Mouse (Mus musculus): ENCODE measurements around the gene Abca3. TPM values are rescaled to one million over a fixed set of nuclear protein-coding genes. Genes with fewer than 3 reads are reported as not detected.

Abca3 gene
- 6.1 and 7.1 TPM in 2 replicates for polyA plus RNA-seq (2016; fragmentation: Nextera tagmentation; extraction: Ambion mirVana)

- WGBS = under 1% methylated on average over 55 of the region's 55 CpGs
- no peaks in the 10 kb centered on the region for H3K36me3 ChIP-seq (replicated peaks)
- peak within 1 kb of the TSS; percentile 86 for H3K4me3 ChIP-seq
- H3K27me3 ChIP-seq (replicated peaks; ENCODE audit: low read depth, poor library complexity, severe bottlenecking) = peaks cover 53% of the 10 kb centered on the region
- H3K27ac ChIP-seq (replicated peaks) = peak within 1 kb of the TSS; percentile 87
- DNase-seq (ENCODE audit: low spot score) = peak; percentile 95
- no peaks in the 10 kb centered on the region for H3K9me3 ChIP-seq
- peaks cover 29% of the 10 kb centered on the region for H3K4me1 ChIP-seq
Observed at GRCm38 (mm10) chr17:24351760-24352357, at the start of gene Abca3. Abca3 (plus strand) TSS chr17:24351950.

- H3K4me1 ChIP-seq = no peaks in the 10 kb centered on the region
- H3K36me3 ChIP-seq (replicated peaks) = no peaks in the 10 kb centered on the region
- no peaks in the 10 kb centered on the region for H3K27me3 ChIP-seq (replicated peaks; ENCODE audit: low read depth, poor library complexity, severe bottlenecking)
- H3K27ac ChIP-seq (replicated peaks) = no peak overlapping the region
- 53% methylated on average over 4 of the region's 4 CpGs for WGBS
- H3K9me3 ChIP-seq = no peaks in the 10 kb centered on the region
- DNase-seq (ENCODE audit: low spot score) = no peak
- no peak overlapping the region for H3K4me3 ChIP-seq
Observed at GRCm38 (mm10) chr17:24307500-24307899, 44.2 kb upstream of the Abca3 start.

GRCm38 (mm10) chr17:24320826-24321225, 30.9 kb upstream of the Abca3 start:
- H3K36me3 ChIP-seq (replicated peaks) = no peaks in the 10 kb centered on the region
- no peaks in the 10 kb centered on the region for H3K4me1 ChIP-seq
- peaks cover 16% of the 10 kb centered on the region; the same call in 1 of the 2 replicates for H3K9me3 ChIP-seq
- H3K27me3 ChIP-seq (replicated peaks; ENCODE audit: low read depth, poor library complexity, severe bottlenecking) = no peaks in the 10 kb centered on the region
- DNase-seq (ENCODE audit: low spot score) = no peak
- 90% methylated on average over 3 of the region's 3 CpGs for WGBS
- H3K27ac ChIP-seq (replicated peaks) = no peak overlapping the region
- H3K4me3 ChIP-seq = no peak overlapping the region

- Histone ChIP-seq H3K9me3 (peaks cover 9% of the 10 kb centered on the region; the same call in 1 of the 2 replicates), H3K4me3 (no peak overlapping the region), H3K27me3 (replicated peaks; ENCODE audit: low read depth, poor library complexity, severe bottlenecking) (no peaks in the 10 kb centered on the region), H3K36me3 (replicated peaks) (no peaks in the 10 kb centered on the region), H3K4me1 (no peaks in the 10 kb centered on the region), H3K27ac (replicated peaks) (no peak overlapping the region)
- no peak for DNase-seq (ENCODE audit: low spot score)
- WGBS = 80% methylated on average over 10 of the region's 10 CpGs
Observed at GRCm38 (mm10) chr17:24325051-24325450, 26.7 kb upstream of the Abca3 start.

- 79% methylated on average over 7 of the region's 7 CpGs for WGBS
- Histone ChIP-seq H3K4me3 (no peak overlapping the region), H3K4me1 (no peaks in the 10 kb centered on the region), H3K27me3 (replicated peaks; ENCODE audit: low read depth, poor library complexity, severe bottlenecking) (no peaks in the 10 kb centered on the region), H3K9me3 (no peaks in the 10 kb centered on the region), H3K36me3 (replicated peaks) (no peaks in the 10 kb centered on the region), H3K27ac (replicated peaks) (no peak overlapping the region)
- no peak for DNase-seq (ENCODE audit: low spot score)
Observed at GRCm38 (mm10) chr17:24327656-24328055, 24.1 kb upstream of the Abca3 start.

GRCm38 (mm10) chr17:24344672-24345071, 7.1 kb upstream of the Abca3 start:
- no peak for DNase-seq (ENCODE audit: low spot score)
- Histone ChIP-seq H3K4me3 (no peak overlapping the region), H3K27ac (replicated peaks) (no peak overlapping the region), H3K27me3 (replicated peaks; ENCODE audit: low read depth, poor library complexity, severe bottlenecking) (peaks cover 16% of the 10 kb centered on the region), H3K4me1 (0 out of 2 replicates have a peak, but pooled peaks cover 2% of the 10 kb centered on the region), H3K36me3 (replicated peaks) (no peaks in the 10 kb centered on the region), H3K9me3 (no peaks in the 10 kb centered on the region)
- WGBS = 89% methylated on average over 8 of the region's 8 CpGs

GRCm38 (mm10) chr17:24346831-24347230, 4.9 kb upstream of the Abca3 start:
- H3K27ac ChIP-seq (replicated peaks) = no peak overlapping the region

GRCm38 (mm10) chr17:24349176-24349575, 2.6 kb upstream of the Abca3 start:
- Histone ChIP-seq H3K36me3 (replicated peaks) (no peaks in the 10 kb centered on the region), H3K27ac (replicated peaks) (no peak overlapping the region), H3K9me3 (no peaks in the 10 kb centered on the region), H3K27me3 (replicated peaks; ENCODE audit: low read depth, poor library complexity, severe bottlenecking) (peaks cover 53% of the 10 kb centered on the region), H3K4me1 (peaks cover 29% of the 10 kb centered on the region), H3K4me3 (no peak overlapping the region)
- no peak for DNase-seq (ENCODE audit: low spot score)
- WGBS = 79% methylated on average over 2 of the region's 2 CpGs

More at GRCm38 (mm10) chr17:24346831-24347230, 4.9 kb upstream of the Abca3 start:
- Histone ChIP-seq H3K27me3 (replicated peaks; ENCODE audit: low read depth, poor library complexity, severe bottlenecking) (peaks cover 34% of the 10 kb centered on the region), H3K9me3 (no peaks in the 10 kb centered on the region), H3K4me3 (no peak overlapping the region), H3K4me1 (peaks cover 12% of the 10 kb centered on the region), H3K36me3 (replicated peaks) (no peaks in the 10 kb centered on the region)
- DNase-seq (ENCODE audit: low spot score) = no peak
- WGBS = 57% methylated on average over 7 of the region's 7 CpGs

GRCm38 (mm10) chr17:24350926-24351759, 607 bp upstream of the Abca3 start, which contains the start of gene Abca17:
Abca17 (minus strand) TSS chr17:24351068.
- peak within 1 kb of the TSS; percentile 86 for H3K4me3 ChIP-seq
- H3K9me3 ChIP-seq = no peaks in the 10 kb centered on the region
- peak within 1 kb of the TSS; percentile 87 for H3K27ac ChIP-seq (replicated peaks)
- peaks cover 29% of the 10 kb centered on the region for H3K4me1 ChIP-seq
- no peaks in the 10 kb centered on the region for H3K36me3 ChIP-seq (replicated peaks)
- peak; percentile 35 for DNase-seq (ENCODE audit: low spot score)
- H3K27me3 ChIP-seq (replicated peaks; ENCODE audit: low read depth, poor library complexity, severe bottlenecking) = peaks cover 53% of the 10 kb centered on the region
- 5% methylated on average over 42 of the region's 42 CpGs for WGBS

- Histone ChIP-seq H3K27me3 (replicated peaks; ENCODE audit: low read depth, poor library complexity, severe bottlenecking) (peaks cover 53% of the 10 kb centered on the region), H3K27ac (replicated peaks) (peak overlapping the region; percentile 87), H3K9me3 (no peaks in the 10 kb centered on the region), H3K4me3 (peak overlapping the region; percentile 86), H3K36me3 (replicated peaks) (no peaks in the 10 kb centered on the region), H3K4me1 (peaks cover 29% of the 10 kb centered on the region)
- DNase-seq (ENCODE audit: low spot score) = no peak
- 3% methylated on average over 36 of the region's 36 CpGs for WGBS
Observed at GRCm38 (mm10) chr17:24352370-24353194, 832 bp downstream of the Abca3 start.

GRCm38 (mm10) chr17:24353960-24354359, 2.2 kb downstream of the Abca3 start:
- no peak for DNase-seq (ENCODE audit: low spot score)
- 84% methylated on average over 3 of the region's 3 CpGs for WGBS
- no peak overlapping the region for H3K27ac ChIP-seq (replicated peaks)

GRCm38 (mm10) chr17:24355284-24355683, 3.5 kb downstream of the Abca3 start:
- 89% methylated on average over 8 of the region's 8 CpGs for whole genome bisulfite sequencing
- H3K27ac ChIP-seq (replicated peaks) = no peak overlapping the region
- peaks cover 29% of the 10 kb centered on the region for H3K4me1 ChIP-seq

More at GRCm38 (mm10) chr17:24353960-24354359, 2.2 kb downstream of the Abca3 start:
- no peaks in the 10 kb centered on the region for H3K9me3 ChIP-seq
- no peaks in the 10 kb centered on the region for H3K36me3 ChIP-seq (replicated peaks)
- peaks cover 45% of the 10 kb centered on the region for H3K27me3 ChIP-seq (replicated peaks; ENCODE audit: low read depth, poor library complexity, severe bottlenecking)
- H3K4me1 ChIP-seq = peaks cover 29% of the 10 kb centered on the region
- H3K4me3 ChIP-seq = no peak overlapping the region

More at GRCm38 (mm10) chr17:24355284-24355683, 3.5 kb downstream of the Abca3 start:
- Histone ChIP-seq H3K9me3 (no peaks in the 10 kb centered on the region), H3K4me3 (no peak overlapping the region), H3K36me3 (replicated peaks) (no peaks in the 10 kb centered on the region), H3K27me3 (replicated peaks; ENCODE audit: low read depth, poor library complexity, severe bottlenecking) (peaks cover 32% of the 10 kb centered on the region)
- DNase-seq (ENCODE audit: low spot score) = no peak

Measured in embryonic facial prominence, embryonic 10.5 days (tissue).